ENCODE assay signal across 8 mouse cellular contexts in genomic region chr12:72536021-72536597, GRCm38 (mm10). TPM values are rescaled to one million over a fixed set of nuclear protein-coding genes. Genes with fewer than 3 reads are reported as not detected.
DNase-seq lines count a peak whose midpoint lies in the region; ATAC-seq lines count a peak whose summit lies in the region.

Pcnx4 (plus strand) TSS chr12:72536383.

- H3K36me3 ChIP-seq in forebrain, embryonic 14.5 days (ENCODE audit: control insufficient read depth, insufficient read depth, low read length), result no peaks in the 10 kb centered on the region
- H3K36me3 ChIP-seq in neural tube, embryonic 15.5 days, result no peaks in the 10 kb centered on the region

- peak; percentile 100 for ATAC-seq in forebrain, embryonic 14.5 days
- peak; percentile 99 for ATAC-seq in neural tube, embryonic 15.5 days (ENCODE audit: low FRiP score)

- H3K9ac ChIP-seq in forebrain, embryonic 14.5 days (ENCODE audit: low read length), result peak within 1 kb of the TSS; percentile 74
- peak within 1 kb of the TSS; percentile 62 for H3K9ac ChIP-seq in neural tube, embryonic 15.5 days (replicated peaks)

- no peak within 1 kb of the TSS for H3K27ac ChIP-seq in forebrain, embryonic 14.5 days (ENCODE audit: low read depth, low read length)
- peak within 1 kb of the TSS; percentile 69 for H3K27ac ChIP-seq in neural tube, embryonic 15.5 days (replicated peaks)

- H3K4me1 ChIP-seq in forebrain, embryonic 14.5 days (ENCODE audit: control insufficient read depth, insufficient read depth, low read length), result peaks cover 3% of the 10 kb centered on the region; the same call in 1 of the 2 replicates
- H3K4me1 ChIP-seq in neural tube, embryonic 15.5 days, result peaks cover 11% of the 10 kb centered on the region

- peak within 1 kb of the TSS; percentile 66 for H3K4me2 ChIP-seq in forebrain, embryonic 14.5 days (ENCODE audit: low read length)
- peak within 1 kb of the TSS; percentile 60 for H3K4me2 ChIP-seq in neural tube, embryonic 15.5 days

- WGBS in forebrain, embryonic 14.5 days, result under 1% methylated on average over 45 of the region's 45 CpGs
- under 1% methylated on average over 44 of the region's 45 CpGs for WGBS in neural tube, embryonic 15.5 days

- intact Hi-C loops in heart, postnatal 14 days (cut with DNase I), result loop anchor here (5.0 to 10.0 kb wide), 4 partner anchors 131 to 451 kb away; partner anchors contain the start of genes Jkamp and L3hypdh

- peak within 1 kb of the TSS; percentile 56 for H3K4me3 ChIP-seq in forebrain, embryonic 14.5 days (ENCODE audit: low read depth, low read length)
- H3K4me3 ChIP-seq in neural tube, embryonic 15.5 days (replicated peaks), result peak within 1 kb of the TSS; percentile 74

- DNase-seq in ES-CJ7 (ENCODE audit: low read depth, low spot score), result peak; percentile 99
- peak; percentile 95 for DNase-seq in cerebellum, adult 11 months
- DNase-seq in forebrain, embryonic 14.5 days (ENCODE audit: low spot score), result peak; percentile 97
- peak; percentile 99 for DNase-seq in heart, postnatal 14 days
- DNase-seq in layer of hippocampus, adult 11-12 months (ENCODE audit: low spot score), result peak; percentile 96
- peak; percentile 97 to 98 for DNase-seq in lung, adult 18-20 months
- DNase-seq in testis, postnatal 14 days (ENCODE audit: low spot score), result peak; percentile 96

- H3K9me3 ChIP-seq in forebrain, embryonic 14.5 days (replicated peaks; ENCODE audit: control insufficient read depth, low read length), result no peaks in the 10 kb centered on the region
- no peaks in the 10 kb centered on the region for H3K9me3 ChIP-seq in neural tube, embryonic 15.5 days (replicated peaks)

- H3K27me3 ChIP-seq in forebrain, embryonic 14.5 days (replicated peaks; ENCODE audit: control insufficient read depth, insufficient read depth, low read length), result no peaks in the 10 kb centered on the region
- H3K27me3 ChIP-seq in neural tube, embryonic 15.5 days (replicated peaks), result no peaks in the 10 kb centered on the region

RNA-seq across cellular contexts. Expression of gene Pcnx4, which starts in this region (rescaled TPM):
- polyA plus RNA-seq in forebrain, embryonic 14.5 days (2014; fragmentation: Nextera tagmentation; extraction: Ambion mirVana), result 20.6 and 21.9 TPM in 2 replicates
- total RNA-seq in heart, postnatal 14 days (2021), result 1 to 10 TPM; 3.4 to 3.5 TPM
- polyA plus RNA-seq in neural tube, embryonic 15.5 days (2015; fragmentation: Nextera tagmentation; extraction: Ambion mirVana), result 21.9 and 22.7 TPM in 2 replicates
